Mouse (Mus musculus) thymus, postnatal 25 days (tissue): ENCODE data around the gene Fdxr.
A peak's percentile ranks its signal among the peaks of the same experiment; 100 is the strongest.

Source experiments
- DNase-seq: peaks from one replicate; pipeline ENCODE4 v3.0.0; 2022

Fdxr gene

GRCm38 (mm10) chr11:115276780-115277603, at the start of gene Fdxr:
Gene Fdxr (minus strand): TSS chr11:115277050.
- peak; percentile 99 for DNase-seq

GRCm38 (mm10) chr11:115323354-115323753, 46.5 kb upstream of the Fdxr start:
- no peak for DNase-seq

- peak; percentile 39 for DNase-seq
Measured at GRCm38 (mm10) chr11:115321906-115322693, 45.2 kb upstream of the Fdxr start, which contains the start of gene Ush1g. Gene Ush1g (minus strand): TSS chr11:115322041.

GRCm38 (mm10) chr11:115319704-115320383, 43.0 kb upstream of the Fdxr start:
- DNase-seq = no peak

- DNase-seq = no peak
Measured at GRCm38 (mm10) chr11:115318245-115319027, 41.6 kb upstream of the Fdxr start.

- no peak for DNase-seq
Measured at GRCm38 (mm10) chr11:115317204-115317603, 40.4 kb upstream of the Fdxr start.

GRCm38 (mm10) chr11:115314249-115314648, 37.4 kb upstream of the Fdxr start:
- DNase-seq = no peak

GRCm38 (mm10) chr11:115308781-115309180, 31.9 kb upstream of the Fdxr start:
- no peak for DNase-seq

- DNase-seq = no peak
Measured at GRCm38 (mm10) chr11:115306863-115307262, 30.0 kb upstream of the Fdxr start, which contains the start of gene Otop2. Gene Otop2 (plus strand): TSS chr11:115307163.

GRCm38 (mm10) chr11:115303167-115303566, 26.3 kb upstream of the Fdxr start:
- DNase-seq = no peak

GRCm38 (mm10) chr11:115301351-115301750, 24.5 kb upstream of the Fdxr start:
- no peak for DNase-seq

GRCm38 (mm10) chr11:115300745-115301144, 23.9 kb upstream of the Fdxr start:
- DNase-seq = no peak

GRCm38 (mm10) chr11:115298160-115298559, 21.3 kb upstream of the Fdxr start:
- DNase-seq = no peak

GRCm38 (mm10) chr11:115297214-115297826, 20.5 kb upstream of the Fdxr start, which contains the start of gene Fads6:
Gene Fads6 (minus strand): TSS chr11:115297663.
- DNase-seq = peak; percentile 77

- no peak for DNase-seq
Measured at GRCm38 (mm10) chr11:115296471-115297210, 19.8 kb upstream of the Fdxr start.

GRCm38 (mm10) chr11:115295939-115296338, 19.1 kb upstream of the Fdxr start:
- DNase-seq = no peak

- no peak for DNase-seq
Measured at GRCm38 (mm10) chr11:115292631-115293375, 16.0 kb upstream of the Fdxr start.

GRCm38 (mm10) chr11:115291503-115291902, 14.7 kb upstream of the Fdxr start:
- DNase-seq = no peak

- no peak for DNase-seq
Measured at GRCm38 (mm10) chr11:115290919-115291318, 14.1 kb upstream of the Fdxr start.

GRCm38 (mm10) chr11:115290314-115290713, 13.5 kb upstream of the Fdxr start:
- DNase-seq = no peak
